Mouse (Mus musculus) adrenal gland, postnatal 10 days (tissue): ENCODE data around the gene Il17c. TPM values are rescaled to one million over a fixed set of nuclear protein-coding genes. Genes with fewer than 3 reads are reported as not detected.

Source experiments
- DNase-seq: peaks from one replicate; pipeline ENCODE4 v3.0.0; 2021; ENCODE audit warnings: mixed read lengths
- microRNA-seq: library from miRNA; unstranded; fragments of <30 nt; microRNA quantifications from one replicate; pipeline ENCODE4 v1.2.0, GENCODE M21; 2021
- total RNA-seq, 2 experiments: library from RNA; stranded (reverse); gene quantifications; 2 replicates each; pipeline ENCODE4 v1.2.3; 2021

Il17c gene
- total RNA-seq, 2 experiments from 2014 or later = not detected

DNA sequence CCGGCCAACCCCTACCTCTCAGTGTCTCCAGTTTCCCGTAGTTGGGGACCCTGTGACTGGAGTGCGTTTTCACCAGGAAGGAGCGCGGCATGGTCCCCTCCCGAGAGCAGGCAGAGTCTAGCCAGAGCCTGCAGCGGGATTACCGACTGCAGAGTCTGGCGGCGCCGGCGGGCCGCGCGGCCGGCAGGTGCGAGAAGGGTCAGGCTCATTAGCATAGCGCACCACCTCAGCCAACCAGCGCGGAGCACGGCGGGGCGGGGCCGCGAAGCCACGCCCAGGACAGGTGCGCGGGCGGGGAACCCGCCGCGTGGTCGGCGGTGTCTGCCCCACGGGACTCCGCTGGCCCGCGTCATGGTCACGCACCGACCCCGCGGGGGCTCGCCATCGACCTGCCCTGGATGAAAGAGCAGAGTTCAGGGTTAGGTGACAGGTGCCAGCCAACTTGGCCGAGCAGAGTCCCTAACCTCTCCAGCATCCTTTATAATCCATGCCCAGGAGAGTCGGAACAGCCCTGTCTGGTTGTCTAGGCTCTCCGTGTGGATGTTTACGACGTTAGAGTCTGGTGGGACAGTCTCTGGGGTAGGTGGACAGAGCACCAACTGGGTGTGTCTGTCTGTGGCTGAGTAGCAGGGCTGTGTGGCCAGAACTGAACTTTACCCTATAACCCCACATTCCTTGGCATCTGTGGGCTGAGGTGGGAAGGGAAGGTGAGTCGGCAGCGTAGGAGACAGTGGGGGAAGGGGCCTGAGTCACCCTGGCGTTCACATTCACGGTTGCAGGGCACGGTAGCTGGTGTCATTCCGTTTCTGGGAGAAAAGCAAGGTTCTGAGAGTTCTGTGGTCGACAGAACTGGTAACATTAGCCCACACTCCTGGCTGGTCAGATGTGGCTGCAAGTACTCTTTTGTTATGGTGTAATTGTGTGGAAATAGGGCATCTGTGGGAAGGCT lies 39.0 kb downstream of the Il17c start, which contains the start of gene Snai3:
Snai3 (minus strand) TSS at position 210 of the 949 bp plus-strand sequence.
- DNase-seq = peak; percentile 59

- DNase-seq = no peak
Observed at GRCm38 (mm10) chr8:122461473-122462148, 39.8 kb downstream of the Il17c start.

- no peak for DNase-seq
Observed at GRCm38 (mm10) chr8:122462510-122462909, 40.7 kb downstream of the Il17c start.

DNA sequence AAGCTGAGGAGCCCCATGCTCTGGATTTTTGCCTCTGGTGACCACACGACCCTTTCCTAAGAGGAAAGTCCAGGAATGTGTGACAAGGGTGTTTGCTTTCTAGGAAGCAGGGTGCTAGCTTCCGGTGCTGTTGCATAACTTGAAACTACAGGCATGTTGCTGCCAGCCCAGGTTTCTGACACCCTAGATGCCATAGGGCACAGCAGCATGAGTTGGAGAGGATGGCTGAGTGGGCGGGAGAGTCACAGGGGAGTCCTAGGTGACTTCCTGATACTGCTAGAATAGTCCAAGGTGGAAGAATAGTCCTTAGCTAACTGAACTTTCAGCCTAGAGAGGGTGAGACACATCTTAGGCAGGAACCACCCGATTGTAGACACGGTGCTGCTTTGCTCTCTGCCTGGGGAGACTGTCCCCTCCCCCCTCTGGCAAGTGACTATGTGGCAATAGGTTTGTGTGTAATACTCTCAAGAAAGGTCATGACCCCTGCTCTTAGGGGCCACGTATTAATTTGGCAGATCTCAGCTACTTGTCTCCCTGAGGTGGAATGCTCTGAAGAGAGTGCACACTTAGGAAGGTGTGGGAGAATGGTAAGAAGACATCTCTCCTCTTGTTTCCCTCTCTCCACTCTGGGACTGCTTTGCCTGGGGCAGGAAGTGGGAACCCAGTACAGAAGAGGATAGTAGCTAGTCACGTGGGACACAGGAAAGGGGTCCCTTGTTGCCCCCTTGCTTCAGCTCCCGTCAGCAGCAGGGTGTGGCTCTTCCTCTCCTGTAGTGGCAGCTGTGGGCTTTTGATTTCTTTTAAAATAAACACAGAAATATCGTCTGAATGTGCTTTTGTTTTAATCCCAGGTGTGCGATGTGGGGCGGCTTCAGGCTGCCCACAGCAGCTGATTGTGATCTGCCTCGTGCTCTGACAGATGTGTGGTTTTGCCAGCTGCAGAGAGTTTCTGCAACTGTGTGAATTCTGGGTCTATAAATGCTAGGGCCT lies 42.1 kb downstream of the Il17c start:
- no peak for DNase-seq

- no peak for DNase-seq
Observed at GRCm38 (mm10) chr8:122464985-122465384, 43.2 kb downstream of the Il17c start.

DNA sequence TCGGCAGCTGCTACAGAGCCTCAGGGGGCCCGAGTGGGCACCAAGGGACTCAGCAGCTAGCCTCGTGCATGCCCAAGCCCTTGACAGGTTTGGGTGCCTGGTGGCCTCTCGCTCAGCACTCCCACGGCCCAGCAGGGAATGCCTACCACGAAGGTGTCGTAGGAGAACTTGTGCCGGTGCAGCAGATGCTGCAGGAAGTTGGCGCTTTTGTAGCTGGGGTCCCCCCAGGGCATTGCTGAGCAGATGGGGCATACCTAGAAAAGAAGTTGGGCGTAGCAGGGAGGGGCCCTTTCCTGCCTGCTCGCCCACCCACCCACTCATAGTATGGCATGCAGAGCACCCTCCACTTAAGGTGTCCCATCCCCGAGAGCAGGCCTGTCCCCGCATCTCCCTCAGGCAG lies 46.0 kb downstream of the Il17c start:
- DNase-seq = no peak

DNA sequence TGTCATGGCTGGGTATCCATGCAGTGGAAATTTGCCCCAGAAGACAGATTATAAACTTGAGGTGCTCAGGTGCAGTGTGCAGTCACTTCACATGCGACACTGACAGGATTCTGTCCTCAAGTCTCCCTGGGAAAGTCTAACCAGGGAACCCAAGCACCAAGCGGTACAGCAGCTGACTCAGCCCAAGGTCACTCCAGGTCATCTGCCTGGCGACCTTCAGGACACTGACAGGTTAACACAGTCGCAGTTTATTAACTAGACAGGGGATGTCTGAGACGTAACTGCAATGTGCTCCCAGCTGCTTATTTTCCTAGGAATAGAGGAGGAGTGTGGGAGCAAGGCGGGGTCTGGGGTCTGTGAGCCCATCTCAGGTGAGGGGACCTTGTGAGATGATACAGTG lies 47.6 kb downstream of the Il17c start:
- no peak for DNase-seq

DNA sequence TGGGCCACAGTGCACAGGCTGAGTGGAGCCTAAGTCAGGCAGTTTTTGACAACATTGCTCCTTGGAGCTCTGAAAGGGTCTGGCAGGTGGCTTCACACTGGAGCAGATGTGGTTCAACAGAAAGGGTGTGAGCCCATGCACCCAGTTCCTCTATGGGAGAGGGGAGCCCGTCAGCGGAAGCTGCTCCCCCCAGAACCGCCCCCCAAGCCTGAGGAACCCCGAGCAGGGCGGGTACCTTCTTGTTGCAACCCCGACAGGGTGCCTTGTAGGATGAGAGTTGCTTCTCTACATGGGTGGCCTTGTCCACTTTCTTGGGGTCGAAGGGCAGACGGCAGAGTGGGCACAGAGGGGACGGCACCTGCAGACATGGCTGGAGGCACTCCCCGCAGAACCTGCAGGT lies 48.1 kb downstream of the Il17c start:
- no peak for DNase-seq

- no peak for DNase-seq
Observed at GRCm38 (mm10) chr8:122470691-122471090, 48.9 kb downstream of the Il17c start.

Small RNA genes within 50 kb of the gene (microRNA-seq; reads per million reads assigned to microRNA genes)
- not detected for gene Gm24366

Other genes with a start within 250 kb of the Il17c start
- gene Zfpm1, start 139.9 kb upstream of the Il17c start, total RNA-seq = 10 to 100 TPM; 27.2 to 29.0 TPM
- not detected for gene Trhr2, start 61.3 kb upstream of the Il17c start, total RNA-seq
- 10 to 100 TPM; 36.2 to 37.7 TPM for gene Zc3h18, start 45.4 kb upstream of the Il17c start, total RNA-seq
- gene Cyba, start 10.9 kb downstream of the Il17c start, total RNA-seq = 10 to 100 TPM; 38.6 to 40.1 TPM
- gene Mvd, start 21.4 kb downstream of the Il17c start, total RNA-seq = 1 to 10 TPM; 7.4 to 8.0 TPM
- 1 to 10 TPM in 1 of 2 experiments, under 1 TPM in 1; 0.27 to 1.5 TPM for gene Snai3, start 38.7 kb downstream of the Il17c start, total RNA-seq
- 10 to 100 TPM; 40.4 to 42.0 TPM for gene Rnf166, start 54.0 kb downstream of the Il17c start, total RNA-seq
- gene Ctu2, start 54.1 kb downstream of the Il17c start, total RNA-seq = 10 to 100 TPM; 21.2 to 21.4 TPM
- 10 to 100 TPM; 31.5 to 41.5 TPM for gene Piezo1, start 129.3 kb downstream of the Il17c start, total RNA-seq
- gene Cdt1, start 146.0 kb downstream of the Il17c start, total RNA-seq = 10 to 100 TPM; 17.2 to 20.7 TPM
- 10 to 100 TPM; 67.5 to 72.3 TPM for gene Aprt, start 154.9 kb downstream of the Il17c start, total RNA-seq
- gene Galns, start 189.4 kb downstream of the Il17c start, total RNA-seq = 1 to 10 TPM; 8.0 to 8.3 TPM
- gene Trappc2l, start 189.6 kb downstream of the Il17c start, total RNA-seq = 10 to 100 TPM; 48.9 to 56.5 TPM
- gene Pabpn1l, start 200.7 kb downstream of the Il17c start, total RNA-seq = not detected